Mouse (Mus musculus): ENCODE measurements around the gene Cse1l. TPM values are rescaled to one million over a fixed set of nuclear protein-coding genes. Genes with fewer than 3 reads are reported as not detected.

Cse1l gene
- total and polyA plus RNA-seq, 3 experiments, result 76.0 to 165 (median 162) TPM

DNA sequence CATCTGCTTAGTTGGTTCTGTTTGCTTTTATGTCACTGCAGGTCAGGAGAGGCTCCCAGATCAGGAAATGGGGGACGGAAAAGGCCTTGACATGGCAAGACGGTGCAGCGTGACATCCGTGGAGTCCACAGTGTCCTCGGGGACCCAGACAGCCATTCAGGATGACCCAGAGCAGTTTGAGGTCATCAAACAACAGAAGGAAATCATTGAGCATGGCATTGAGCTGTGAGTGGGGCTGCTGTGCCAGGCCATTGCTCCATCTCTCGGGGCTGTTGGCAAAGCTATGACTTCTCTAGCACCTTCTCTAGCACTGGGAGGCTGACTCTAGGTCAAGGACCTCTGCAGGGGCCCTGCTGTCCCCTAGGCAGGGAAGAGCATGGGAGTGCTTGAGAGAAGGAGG lies 49.5 kb upstream of the Cse1l start:
- Histone ChIP-seq H3K36me3 (replicated peaks in 1 of 2; ENCODE audit: control insufficient read depth in 1 of 2, insufficient read depth in 1 of 2, low read length in 1 of 2) (peaks cover 69 to 95% of the 10 kb centered on the region in 2 experiments), H3K4me2 (ENCODE audit: insufficient read depth, low read depth, poor library complexity, severe bottlenecking) (no peak overlapping the region), H3K79me2 (replicated peaks; ENCODE audit: control insufficient read depth, extremely low read depth, insufficient read depth, poor library complexity, severe bottlenecking) (no peaks in the 10 kb centered on the region), H3K27ac (ENCODE audit: insufficient read depth, low read depth) (no peak overlapping the region), H3K9me3 (replicated peaks; ENCODE audit: low read length) (peaks cover 7% of the 10 kb centered on the region), H3K4me3 (replicated peaks in 1 of 3; ENCODE audit: low read depth in 2 of 3, low read length in 2 of 3, poor library complexity in 1 of 3) (no peak overlapping the region), H3K9ac (ENCODE audit: insufficient read depth, low read depth) (no peak overlapping the region), H3K27me3 (replicated peaks) (no peaks in the 10 kb centered on the region), H3K4me1 (ENCODE audit: control insufficient read depth in 1 of 2, insufficient read depth in 2 of 2) (no peaks in the 10 kb centered on the region)
- DNase-seq (ENCODE audit: extremely low read depth), result no peak
- dilution Hi-C loops (cut with MboI; ENCODE audit: extremely low pct_ligation_motif_present, extremely low pct_unique_long_range_greater_than_20kb, low sequenced_read_pairs), result no loop called here
- in situ Hi-C loops (cut with MboI; ENCODE audit: low pct_ligation_motif_present, low pct_unique_long_range_greater_than_20kb, low sequenced_read_pairs), result no loop called here
- no peak for TF ChIP-seq MAX (IDR thresholded peaks at IDR 0.05; ENCODE audit: low read length)
- no peak for TF ChIP-seq ZKSCAN1 (IDR thresholded peaks at IDR 0.05; ENCODE audit: borderline replicate concordance, low read depth, low read length)
- TF ChIP-seq ZNF384 (IDR thresholded peaks at IDR 0.05; ENCODE audit: low read depth, low read length), result no peak
- no peak for TF ChIP-seq CHD2 (IDR thresholded peaks at IDR 0.05; ENCODE audit: low read length)
- no peak for TF ChIP-seq NELFE (IDR thresholded peaks at IDR 0.05; ENCODE audit: low read depth, low read length)
- no peak for TF ChIP-seq TCF12 (IDR thresholded peaks at IDR 0.05; ENCODE audit: low read depth, low read length)
- TF ChIP-seq MAFK (IDR thresholded peaks at IDR 0.05; ENCODE audit: insufficient replicate concordance, low read length), result no peak
- no peak for TF ChIP-seq GABPA (IDR thresholded peaks at IDR 0.05; ENCODE audit: insufficient replicate concordance, low read depth, low read length)
- no peak for TF ChIP-seq MEF2A (IDR thresholded peaks at IDR 0.05; ENCODE audit: borderline replicate concordance, low read depth, low read length)
- no peak for TF ChIP-seq HCFC1 (IDR thresholded peaks at IDR 0.05; ENCODE audit: low read depth, low read length)
- TF ChIP-seq ZMIZ1 (IDR thresholded peaks at IDR 0.05; ENCODE audit: low read depth, low read length), result no peak
- no peak for TF ChIP-seq ETS1 (conservative IDR thresholded peaks at IDR 0.05; ENCODE audit: low read depth, low read length)
- TF ChIP-seq JUND (conservative IDR thresholded peaks at IDR 0.05; ENCODE audit: low read depth, low read length), result no peak
- TF ChIP-seq POLR2A (IDR thresholded peaks at IDR 0.05; ENCODE audit: low read depth, low read length), result no peak
- TF ChIP-seq PAX5 (IDR thresholded peaks at IDR 0.05; ENCODE audit: low read length), result no peak

DNA sequence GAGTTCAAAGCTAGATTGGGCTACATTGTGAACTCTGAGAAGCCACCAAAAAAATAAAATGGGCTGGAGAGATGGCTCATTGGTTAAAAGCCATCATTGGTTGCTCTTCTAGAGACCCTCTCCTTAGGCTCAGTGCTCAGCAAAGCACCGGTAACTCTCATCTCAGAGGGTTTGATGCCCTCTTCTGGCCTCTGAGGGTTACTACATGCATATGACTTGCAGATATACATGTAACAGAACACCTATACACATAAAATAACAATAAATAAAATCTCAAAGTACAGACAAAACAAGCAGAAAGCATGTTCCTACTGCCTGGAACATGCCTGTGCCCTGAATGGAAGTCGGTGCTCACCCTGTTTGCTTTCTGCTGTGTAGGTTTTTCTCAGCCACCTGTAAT lies 48.7 kb upstream of the Cse1l start:
- H3K79me2 ChIP-seq (replicated peaks; ENCODE audit: control insufficient read depth, extremely low read depth, insufficient read depth, poor library complexity, severe bottlenecking), result no peaks in the 10 kb centered on the region
- peak; percentile 51 for DNase-seq (ENCODE audit: extremely low read depth)
- TF ChIP-seq CTCF (conservative IDR thresholded peaks at IDR 0.05 in 1 of 2, IDR thresholded peaks at IDR 0.05 in 1 of 2; ENCODE audit: low read depth in 2 of 2, low read length in 2 of 2), result peak; percentile 52 to 55
- TF ChIP-seq CHD2 (IDR thresholded peaks at IDR 0.05; ENCODE audit: low read length), result no peak
- TF ChIP-seq ZNF384 (IDR thresholded peaks at IDR 0.05; ENCODE audit: low read depth, low read length), result 0 out of 2 replicates have a peak, but pooled peaks have one; percentile 31
- peak; percentile 35; the same call in 1 of the 2 replicates for TF ChIP-seq SMC3 (IDR thresholded peaks at IDR 0.05; ENCODE audit: low read depth, low read length)
- peak; percentile 57 for TF ChIP-seq RAD21 (IDR thresholded peaks at IDR 0.05; ENCODE audit: low read depth, low read length)
- TF ChIP-seq MAFK (IDR thresholded peaks at IDR 0.05; ENCODE audit: insufficient replicate concordance, low read length), result no peak
- TF ChIP-seq MAZ (IDR thresholded peaks at IDR 0.05; ENCODE audit: low read depth, low read length), result no peak
- no peak overlapping the region for H3K4me3 ChIP-seq (replicated peaks in 1 of 3; ENCODE audit: low read depth in 2 of 3, low read length in 2 of 3, poor library complexity in 1 of 3)
- dilution Hi-C loops (cut with MboI; ENCODE audit: extremely low pct_ligation_motif_present, extremely low pct_unique_long_range_greater_than_20kb, low sequenced_read_pairs), result no loop called here
- H3K27ac ChIP-seq (ENCODE audit: insufficient read depth, low read depth), result no peak overlapping the region
- H3K9me3 ChIP-seq (replicated peaks; ENCODE audit: low read length), result peaks cover 3% of the 10 kb centered on the region
- H3K36me3 ChIP-seq (replicated peaks in 1 of 2; ENCODE audit: control insufficient read depth in 1 of 2, insufficient read depth in 1 of 2, low read length in 1 of 2), result peaks cover 70 to 95% of the 10 kb centered on the region in 2 experiments
- no peak overlapping the region for H3K9ac ChIP-seq (ENCODE audit: insufficient read depth, low read depth)
- no peaks in the 10 kb centered on the region for H3K4me1 ChIP-seq (ENCODE audit: control insufficient read depth in 1 of 2, insufficient read depth in 2 of 2)
- in situ Hi-C loops (cut with MboI; ENCODE audit: low pct_ligation_motif_present, low pct_unique_long_range_greater_than_20kb, low sequenced_read_pairs), result no loop called here
- H3K4me2 ChIP-seq (ENCODE audit: insufficient read depth, low read depth, poor library complexity, severe bottlenecking), result no peak overlapping the region
- no peaks in the 10 kb centered on the region for H3K27me3 ChIP-seq (replicated peaks)
